Mouse (Mus musculus) embryonic facial prominence, embryonic 10.5 days (tissue): ENCODE results near the gene Padi1. TPM values are rescaled to one million over a fixed set of nuclear protein-coding genes. Genes with fewer than 3 reads are reported as not detected.

Experiments used
- DNase-seq: peaks from one replicate; pipeline ENCODE4 v3.0.0-alpha.2; 2017; ENCODE audit warnings: low spot score
- H3K27ac ChIP-seq: fragments of 300-500 bp; sonication (generic); replicated peaks from 2 replicates; pipeline ENCODE4 v1.5.1; 2016; ENCODE audit warnings: mild to moderate bottlenecking
- H3K27me3 ChIP-seq: fragments of 300-500 bp; sonication (generic); replicated peaks from 2 replicates; pipeline ENCODE4 v1.6.1; 2016; ENCODE audit warnings: low read depth, mild to moderate bottlenecking; ENCODE audit not compliant: poor library complexity, severe bottlenecking
- H3K36me3 ChIP-seq: fragments of 300-500 bp; sonication (generic); replicated peaks from 2 replicates; pipeline ENCODE4 v1.6.1; 2016; ENCODE audit warnings: mild to moderate bottlenecking, moderate library complexity
- H3K4me1 ChIP-seq: fragments of 300-500 bp; sonication (generic); 2 replicates; pipeline ENCODE4 v1.6.1; 2016
- H3K4me3 ChIP-seq: fragments of 300-500 bp; sonication (generic); 2 replicates; pipeline ENCODE4 v1.5.1; 2016; ENCODE audit warnings: mild to moderate bottlenecking, moderate library complexity
- H3K9me3 ChIP-seq: fragments of 300-500 bp; sonication (generic); 2 replicates; pipeline ENCODE4 v1.6.1; 2016; ENCODE audit warnings: mild to moderate bottlenecking
- WGBS: fragments of 180-500 bp; shearing (Covaris S2); methylation state at CpG from one replicate; pipeline ENCODE4 v1.1.7; 2016; 5-methylcytosine and 5-hydroxymethylcytosine counted together
- polyA plus RNA-seq: library from polyadenylated mRNA; unstranded; fragments of >200 nt; fragmentation: Nextera tagmentation; extraction: Ambion mirVana; gene quantifications from 2 replicates; pipeline ENCODE4 v1.2.1, GENCODE M21; 2016

The Padi1 gene
- polyA plus RNA-seq, 1 experiment from 2014 or later, result 0.22 TPM

DNA sequence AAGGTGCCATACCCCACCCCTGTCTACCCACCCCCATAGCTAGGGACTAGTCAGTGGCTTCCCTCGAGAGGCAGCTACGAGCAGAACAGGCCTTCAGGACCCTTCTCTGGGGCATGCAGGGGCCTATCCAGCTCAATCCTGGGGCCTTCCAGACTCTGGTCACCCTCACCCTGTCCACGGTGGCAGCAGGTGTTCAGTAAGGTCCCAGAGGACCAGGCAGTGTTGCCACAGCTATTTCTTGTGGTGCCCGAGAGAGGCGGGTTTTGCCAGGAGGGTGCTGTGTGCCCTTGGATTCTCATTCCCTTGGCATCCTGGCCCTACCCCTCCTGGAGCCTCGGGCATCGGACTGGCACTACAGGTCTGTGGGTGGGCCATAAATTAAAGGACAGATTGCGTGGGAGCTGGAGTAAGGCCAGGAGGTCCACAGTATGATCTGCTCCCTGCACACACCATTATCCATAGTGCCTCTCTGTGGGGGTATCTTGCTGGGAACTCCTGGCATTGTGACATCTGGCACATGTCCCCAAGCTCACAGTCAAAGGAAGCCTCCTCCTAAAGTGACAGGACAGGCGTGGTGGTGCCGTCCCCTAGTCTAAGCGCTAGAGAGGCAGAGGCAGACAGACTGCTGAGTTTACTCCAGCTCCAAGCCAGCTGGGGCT, 9.2 kb downstream of the Padi1 start:
- H3K27ac ChIP-seq, result no peak overlapping the region

DNA sequence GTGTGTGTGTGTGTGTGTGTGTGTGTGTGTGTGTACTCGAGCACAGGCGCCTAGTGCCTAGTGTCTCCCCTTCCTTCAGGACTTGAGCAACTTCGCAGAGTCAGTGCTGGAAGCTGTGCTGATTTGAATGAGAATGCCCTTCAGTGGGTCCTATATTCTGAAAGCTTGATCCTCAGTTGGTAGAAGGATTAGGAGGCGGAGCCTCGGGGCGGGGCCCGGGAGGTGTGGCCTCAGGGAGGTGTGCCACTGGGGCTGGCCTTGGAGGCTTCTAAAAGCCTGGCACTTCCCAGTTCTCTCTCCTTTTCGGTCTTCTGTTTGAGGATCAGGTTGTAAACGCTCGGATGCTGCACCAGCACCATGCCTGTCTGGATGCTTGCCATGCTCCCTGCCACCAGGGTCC, 9.9 kb downstream of the Padi1 start:
- 2% methylated on average over 10 of the region's 10 CpGs for whole genome bisulfite sequencing

More for the DNA sequence above, 9.2 kb downstream of the Padi1 start:
- H3K36me3 ChIP-seq, result no peaks in the 10 kb centered on the region
- H3K4me3 ChIP-seq, result no peak overlapping the region
- H3K27me3 ChIP-seq, result peaks cover 52% of the 10 kb centered on the region
- no peaks in the 10 kb centered on the region for H3K9me3 ChIP-seq
- no peak for DNase-seq
- 68% methylated on average over 11 of the region's 11 CpGs for WGBS
- peaks cover 40% of the 10 kb centered on the region for H3K4me1 ChIP-seq

DNA sequence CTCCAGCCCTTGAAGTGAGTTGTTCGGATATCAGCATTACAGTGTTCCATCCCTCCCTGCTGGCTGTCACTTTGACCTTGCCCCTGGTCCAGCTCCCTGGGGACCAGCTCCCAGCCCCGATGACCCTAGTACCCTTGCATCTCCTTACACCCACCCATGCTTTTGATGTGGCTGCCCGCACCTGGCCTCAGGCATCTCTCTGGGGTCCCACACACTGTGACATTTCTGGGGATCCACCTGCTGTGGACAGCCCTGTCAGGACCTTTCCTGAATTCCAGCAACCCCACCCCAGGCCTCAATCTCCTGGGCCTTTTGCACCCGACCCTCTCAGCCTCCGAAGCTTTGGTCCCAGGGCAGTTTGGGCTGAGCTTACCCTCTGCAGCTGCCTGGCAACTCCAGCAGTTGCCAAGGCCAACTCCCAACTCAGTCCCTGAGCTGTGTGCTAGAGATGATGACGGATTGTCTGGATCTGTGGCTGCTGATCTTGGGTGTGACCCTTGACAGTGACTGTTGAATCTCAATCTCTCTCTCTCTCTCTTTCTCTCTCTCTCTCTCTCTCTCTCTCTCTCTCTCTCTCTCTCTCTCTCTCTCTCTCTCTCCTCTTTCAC, 11.1 kb downstream of the Padi1 start:
- Histone ChIP-seq H3K4me1 (peaks cover 40% of the 10 kb centered on the region), H3K9me3 (no peaks in the 10 kb centered on the region), H3K27ac (no peak overlapping the region), H3K27me3 (peaks cover 52% of the 10 kb centered on the region), H3K36me3 (no peaks in the 10 kb centered on the region), H3K4me3 (no peak overlapping the region)
- DNase-seq, result no peak
- WGBS, result 60% methylated on average over 6 of the region's 6 CpGs

More for the DNA sequence above, 9.9 kb downstream of the Padi1 start:
- Histone ChIP-seq H3K27me3 (peaks cover 52% of the 10 kb centered on the region), H3K9me3 (no peaks in the 10 kb centered on the region), H3K36me3 (no peaks in the 10 kb centered on the region), H3K4me3 (peak overlapping the region; percentile 27; the same call in 1 of the 2 replicates), H3K27ac (no peak overlapping the region), H3K4me1 (peaks cover 40% of the 10 kb centered on the region)
- DNase-seq, result peak; percentile 73

DNA sequence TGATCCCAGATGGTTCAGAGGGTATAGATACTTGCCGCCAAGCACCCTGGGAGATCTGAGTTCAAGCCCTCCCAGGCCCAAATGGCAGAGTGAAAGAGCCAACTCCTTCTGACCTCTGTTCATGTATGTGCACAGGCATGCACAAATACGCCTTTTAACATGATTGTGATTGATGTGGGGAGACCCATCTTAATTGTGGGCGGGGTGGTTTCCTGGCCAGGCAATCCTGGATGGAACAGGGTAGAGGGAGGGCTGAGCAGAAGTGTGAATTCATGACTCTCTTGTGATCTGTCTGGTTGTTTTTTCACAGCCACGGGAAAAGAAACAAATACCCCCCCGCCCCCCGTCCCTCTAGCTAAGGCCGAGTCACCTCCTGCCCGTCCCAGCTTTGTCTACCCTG, 12.8 kb downstream of the Padi1 start:
- 56% methylated on average over 8 of the region's 8 CpGs for WGBS
- no peak overlapping the region for H3K4me3 ChIP-seq
- H3K36me3 ChIP-seq, result no peaks in the 10 kb centered on the region
- H3K27me3 ChIP-seq, result peaks cover 60% of the 10 kb centered on the region
- DNase-seq, result no peak
- peaks cover 36% of the 10 kb centered on the region for H3K4me1 ChIP-seq
- no peak overlapping the region; the same call in 1 of the 2 replicates for H3K27ac ChIP-seq
- no peaks in the 10 kb centered on the region for H3K9me3 ChIP-seq

DNA sequence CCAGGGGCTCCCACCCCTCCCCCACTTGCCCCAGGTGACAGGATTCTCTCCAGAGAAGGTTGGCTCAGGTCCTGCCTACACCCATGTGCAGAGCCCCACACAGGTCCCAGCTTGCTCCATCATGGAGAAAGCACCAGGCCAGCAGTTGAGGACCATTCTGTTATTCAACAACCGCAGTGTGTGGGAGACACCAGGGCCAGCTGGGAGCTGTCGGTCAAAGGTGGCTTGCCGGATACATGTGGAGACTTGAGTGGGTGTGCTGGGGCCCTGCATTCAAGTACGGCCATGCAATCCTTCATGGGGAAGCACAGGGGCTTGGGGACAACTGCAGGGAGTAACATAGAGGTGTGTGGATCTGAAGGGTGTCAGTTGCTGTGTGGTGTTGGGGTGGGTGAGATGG, 13.8 kb downstream of the Padi1 start:
- no peak for DNase-seq
- Histone ChIP-seq H3K27ac (no peak overlapping the region), H3K36me3 (no peaks in the 10 kb centered on the region), H3K4me3 (no peak overlapping the region), H3K27me3 (peaks cover 60% of the 10 kb centered on the region), H3K9me3 (no peaks in the 10 kb centered on the region), H3K4me1 (peaks cover 36% of the 10 kb centered on the region)
- WGBS, result 94% methylated on average over 4 of the region's 4 CpGs

DNA sequence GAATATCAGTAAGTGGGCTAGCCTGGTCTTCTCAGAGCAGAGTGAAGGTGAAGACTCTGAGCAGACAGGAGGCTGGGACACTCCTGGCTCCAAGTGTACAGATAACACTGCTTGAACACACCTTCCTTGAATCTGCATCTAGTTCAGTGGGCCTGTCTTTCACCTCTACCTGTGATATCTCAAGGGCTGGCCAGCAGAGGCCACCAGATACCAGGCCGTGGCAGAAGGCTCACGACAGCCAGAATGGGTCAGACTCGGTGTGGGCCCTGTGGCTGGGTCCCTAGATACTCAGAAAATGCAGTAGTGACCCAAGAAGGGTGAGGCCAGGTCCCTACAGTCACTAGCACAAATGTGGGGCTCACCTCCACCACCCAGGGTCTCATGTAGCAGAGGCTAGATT, 18.3 kb downstream of the Padi1 start:
- Histone ChIP-seq H3K9me3 (peaks cover 23% of the 10 kb centered on the region), H3K4me3 (no peak overlapping the region), H3K27me3 (peaks cover 21% of the 10 kb centered on the region), H3K4me1 (no peaks in the 10 kb centered on the region), H3K27ac (no peak overlapping the region), H3K36me3 (no peaks in the 10 kb centered on the region)
- 55% methylated on average over 3 of the region's 3 CpGs for WGBS
- no peak for DNase-seq

DNA sequence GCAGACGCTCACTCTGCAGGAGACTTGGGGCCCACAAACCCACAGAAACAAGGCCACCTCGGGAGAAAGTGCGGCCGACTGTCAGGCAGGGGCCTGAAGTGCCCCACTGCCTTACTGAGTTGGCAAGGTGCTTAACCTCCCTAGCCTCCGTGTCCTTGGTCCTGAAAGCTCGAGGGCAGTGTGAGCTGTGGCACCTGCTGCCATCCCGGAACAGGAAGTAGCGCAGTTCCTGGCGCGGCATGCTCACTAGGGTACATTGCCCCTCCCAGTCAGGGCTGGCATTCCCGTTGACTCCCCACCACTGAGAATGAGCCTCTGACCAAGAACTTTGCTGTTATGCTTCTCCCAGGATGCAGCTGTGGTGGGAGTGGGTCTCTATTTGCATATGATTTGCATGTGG, 19.6 kb downstream of the Padi1 start:
- H3K36me3 ChIP-seq, result no peaks in the 10 kb centered on the region
- H3K27me3 ChIP-seq, result peaks cover 14% of the 10 kb centered on the region
- no peaks in the 10 kb centered on the region for H3K4me1 ChIP-seq
- WGBS, result 52% methylated on average over 11 of the region's 11 CpGs
- peaks cover 25% of the 10 kb centered on the region for H3K9me3 ChIP-seq
- no peak overlapping the region for H3K27ac ChIP-seq
- no peak for DNase-seq
- H3K4me3 ChIP-seq, result no peak overlapping the region

DNA sequence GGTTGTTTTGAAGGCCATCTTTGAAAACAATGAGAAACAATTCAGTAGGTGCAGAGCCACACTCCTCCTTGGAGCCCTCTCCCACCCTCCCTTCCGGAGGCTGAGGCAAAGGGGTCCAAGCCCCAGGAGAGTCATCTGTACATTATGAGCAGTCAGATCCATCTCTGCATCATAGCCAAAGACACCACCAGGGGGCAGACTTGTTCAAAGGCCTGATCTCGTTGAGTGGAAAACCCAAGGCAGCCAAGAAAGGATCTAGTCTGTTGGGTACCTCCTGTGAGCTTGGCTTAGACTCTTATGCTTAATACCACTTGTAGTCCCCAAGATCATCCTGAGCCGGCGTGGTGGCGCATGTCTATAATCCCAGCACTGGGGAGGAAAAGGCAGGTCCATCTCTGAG, 23.6 kb downstream of the Padi1 start:
- Histone ChIP-seq H3K4me1 (peaks cover 2% of the 10 kb centered on the region; the same call in 1 of the 2 replicates), H3K27ac (no peak overlapping the region), H3K9me3 (peaks cover 29% of the 10 kb centered on the region), H3K36me3 (no peaks in the 10 kb centered on the region), H3K27me3 (peaks cover 7% of the 10 kb centered on the region), H3K4me3 (no peak overlapping the region)
- peak; percentile 48 for DNase-seq
- 69% methylated on average over 5 of the region's 5 CpGs for WGBS

DNA sequence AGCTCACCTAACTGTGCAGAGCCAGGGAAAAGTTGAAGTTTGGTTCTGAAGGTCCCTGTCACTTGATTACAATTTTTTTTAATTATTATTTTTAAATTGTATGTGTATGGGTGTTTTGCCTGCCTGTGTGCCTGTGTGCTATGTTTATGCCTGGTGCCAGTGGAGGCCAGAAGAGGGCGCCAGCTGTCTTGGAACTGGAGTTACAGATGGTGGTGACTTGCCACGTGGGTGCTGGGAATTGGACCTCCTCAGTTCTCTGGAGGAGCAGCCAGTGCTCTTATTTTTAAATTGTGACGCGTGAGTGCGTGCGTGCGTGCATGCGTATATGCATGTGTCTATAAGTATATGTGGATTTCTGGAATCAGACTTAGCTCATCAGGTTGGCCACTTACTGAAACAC, 28.2 kb downstream of the Padi1 start:
- Histone ChIP-seq H3K4me1 (peaks cover 41% of the 10 kb centered on the region), H3K27ac (no peak overlapping the region), H3K36me3 (no peaks in the 10 kb centered on the region), H3K4me3 (no peak overlapping the region), H3K9me3 (peaks cover 7% of the 10 kb centered on the region; the same call in 1 of the 2 replicates), H3K27me3 (peaks cover 24% of the 10 kb centered on the region)
- 91% methylated on average over 8 of the region's 8 CpGs for WGBS
- DNase-seq, result no peak

DNA sequence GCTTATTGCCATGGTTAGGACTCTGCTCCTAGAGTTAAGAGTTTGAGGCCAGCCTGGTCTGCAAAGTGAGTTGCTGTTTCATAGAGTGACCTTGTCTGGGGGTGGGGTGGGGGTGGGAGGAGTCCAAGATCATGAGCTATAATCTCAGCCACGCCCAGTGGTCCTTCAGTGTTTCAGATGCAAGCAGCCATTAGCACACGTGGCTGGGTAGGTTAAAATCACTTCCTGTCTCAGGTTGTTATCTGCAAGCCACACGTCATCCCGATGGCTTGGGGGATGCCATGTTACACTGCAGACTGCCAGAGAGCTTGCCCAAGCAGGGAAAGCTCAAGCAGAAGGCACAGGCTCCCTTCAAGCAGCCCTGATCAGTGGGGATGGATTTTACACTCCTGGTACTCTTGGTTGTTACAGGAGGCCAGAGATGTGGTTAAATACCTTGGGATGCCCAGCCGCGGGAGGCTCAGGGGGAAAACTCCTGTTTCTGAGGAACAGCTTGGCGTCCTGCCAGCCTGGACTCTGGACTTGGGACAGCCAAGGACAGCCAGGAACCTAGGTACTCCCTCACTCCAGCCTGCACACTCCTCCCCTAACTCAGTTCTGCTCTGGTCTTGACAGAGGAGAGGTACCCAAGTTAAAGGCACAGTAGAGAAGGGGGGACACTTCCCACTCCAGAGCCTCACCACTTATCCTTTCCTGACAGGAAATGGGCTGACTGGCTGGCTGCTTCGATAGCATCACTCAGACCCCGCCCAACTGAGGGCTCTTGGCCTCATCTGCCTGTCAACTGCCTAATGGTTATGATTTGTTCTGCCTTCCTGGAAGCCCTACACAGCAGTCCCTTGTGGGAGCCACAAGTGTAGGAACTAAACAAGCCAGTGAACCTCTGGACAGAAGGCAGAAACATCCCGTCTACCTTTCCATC, 29.3 kb downstream of the Padi1 start:
- H3K4me1 ChIP-seq, result peaks cover 53% of the 10 kb centered on the region
- no peak for DNase-seq
- 0 out of 2 replicates have a peak, but pooled peaks cover 4% of the 10 kb centered on the region for H3K9me3 ChIP-seq
- H3K4me3 ChIP-seq, result no peak overlapping the region
- no peak overlapping the region for H3K27ac ChIP-seq
- H3K36me3 ChIP-seq, result no peaks in the 10 kb centered on the region
- peaks cover 24% of the 10 kb centered on the region for H3K27me3 ChIP-seq
- 65% methylated on average over 10 of the region's 10 CpGs for WGBS

DNA sequence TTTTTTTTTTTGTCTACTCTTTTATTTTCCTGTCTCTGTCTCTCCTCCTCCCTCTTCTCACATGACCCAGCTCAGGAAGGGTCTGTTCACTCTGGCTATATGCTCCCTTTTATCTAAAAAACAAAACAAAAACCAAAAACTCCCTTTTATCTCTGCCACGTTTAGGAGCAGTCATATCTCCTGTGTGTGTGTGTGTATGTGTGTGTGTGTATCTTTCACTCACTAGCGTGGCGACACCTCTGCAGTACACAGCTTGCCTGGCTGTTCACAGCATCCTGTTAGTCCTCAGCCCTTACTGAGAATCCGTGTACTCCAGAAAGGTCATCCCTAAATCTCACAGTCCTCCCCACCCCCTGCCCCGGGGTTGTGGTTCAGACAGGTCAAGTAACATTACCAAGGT, 30.1 kb downstream of the Padi1 start:
- H3K27ac ChIP-seq, result no peak overlapping the region
- 73% methylated on average over 5 of the region's 5 CpGs for WGBS
- 0 out of 2 replicates have a peak, but pooled peaks cover 4% of the 10 kb centered on the region for H3K9me3 ChIP-seq
- H3K36me3 ChIP-seq, result no peaks in the 10 kb centered on the region
- DNase-seq, result no peak
- H3K4me1 ChIP-seq, result peaks cover 59% of the 10 kb centered on the region
- peaks cover 24% of the 10 kb centered on the region for H3K27me3 ChIP-seq
- no peak overlapping the region for H3K4me3 ChIP-seq
